Mouse (Mus musculus): ENCODE data around the gene Gpatch1. TPM values are rescaled to one million over a fixed set of nuclear protein-coding genes. Genes with fewer than 3 reads are reported as not detected.

Gene Gpatch1
- polyA plus RNA-seq, 2 experiments = 3.7 to 5.4 TPM

DNA sequence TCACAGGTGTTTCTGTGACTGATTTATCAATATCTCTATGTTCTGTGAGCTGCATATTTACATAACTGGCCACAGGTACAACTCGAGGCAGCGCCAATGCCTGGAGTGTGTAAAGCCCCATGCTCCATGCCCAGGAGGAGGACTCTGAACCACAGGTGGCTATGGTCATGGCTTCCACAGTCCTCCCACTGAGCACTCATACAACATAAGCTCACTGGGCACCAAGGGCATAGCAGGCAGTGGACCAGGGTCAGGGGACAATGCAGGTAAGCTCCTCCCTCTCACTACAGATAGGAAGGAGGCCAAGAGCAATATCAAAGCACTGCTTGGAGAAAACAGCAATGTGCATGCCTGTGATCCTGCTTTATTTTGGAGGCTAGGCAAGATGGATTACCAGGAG, 22.6 kb downstream of the Gpatch1 start:
- Histone ChIP-seq H3K27ac (no peak overlapping the region), H3K4me1 (replicated peaks; ENCODE audit: control insufficient read depth in 2 of 2, insufficient read depth in 2 of 2, low read length in 1 of 2) (no peaks in the 10 kb centered on the region), H3K9ac (replicated peaks) (no peak overlapping the region), H3K4me2 (ENCODE audit: low read depth) (no peak overlapping the region), H3K27me3 (ENCODE audit: control insufficient read depth, insufficient read depth, low read length) (no peaks in the 10 kb centered on the region), H3K9me3 (ENCODE audit: control insufficient read depth, low read length) (no peaks in the 10 kb centered on the region), H3K4me3 (ENCODE audit: insufficient read depth in 1 of 2, low read depth in 2 of 2, low read length in 2 of 2) (no peak overlapping the region), H3K36me3 (replicated peaks; ENCODE audit: control insufficient read depth, insufficient read depth, low read depth) (peaks cover 5% of the 10 kb centered on the region)
- ATAC-seq (ENCODE audit: insufficient read depth) (no peak), DNase-seq (ENCODE audit: low read depth in 3 of 3, low spot score in 3 of 3) (no peak)
- TF ChIP-seq EP300 (IDR thresholded peaks at IDR 0.05; ENCODE audit: low read depth) (no peak), CTCF (IDR thresholded peaks at IDR 0.05; ENCODE audit: low read depth) (no peak)
- 82% methylated on average over 2 of the region's 2 CpGs for WGBS (ENCODE audit: insufficient replicate concordance)

DNA sequence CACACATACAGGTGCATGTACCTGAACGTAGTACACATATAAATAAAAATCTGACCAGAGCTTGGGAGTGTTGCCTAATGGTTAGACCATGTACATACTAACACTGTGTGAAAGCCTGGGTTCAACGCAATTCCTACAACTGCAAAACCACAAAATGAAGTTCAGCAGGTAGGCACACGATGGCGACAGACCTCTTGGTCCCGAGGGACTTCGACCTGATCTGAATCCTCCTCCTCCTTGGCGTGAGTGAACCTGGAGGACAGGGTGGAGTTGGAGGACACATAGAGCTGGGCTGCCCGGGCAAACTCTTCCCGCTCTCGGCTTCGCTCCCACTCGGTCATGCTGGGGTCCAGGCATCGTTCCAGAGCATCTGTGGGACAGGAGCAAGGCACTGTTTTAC, 24.8 kb downstream of the Gpatch1 start:
- Histone ChIP-seq H3K9ac (replicated peaks) (no peak overlapping the region), H3K4me2 (ENCODE audit: low read depth) (no peak overlapping the region), H3K27ac (no peak overlapping the region), H3K9me3 (ENCODE audit: control insufficient read depth, low read length) (no peaks in the 10 kb centered on the region), H3K27me3 (ENCODE audit: control insufficient read depth, insufficient read depth, low read length) (no peaks in the 10 kb centered on the region), H3K4me3 (ENCODE audit: insufficient read depth in 1 of 2, low read depth in 2 of 2, low read length in 2 of 2) (no peak overlapping the region), H3K36me3 (replicated peaks; ENCODE audit: control insufficient read depth, insufficient read depth, low read depth) (peaks cover 5% of the 10 kb centered on the region), H3K4me1 (replicated peaks; ENCODE audit: control insufficient read depth in 2 of 2, insufficient read depth in 2 of 2, low read length in 1 of 2) (no peaks in the 10 kb centered on the region)
- ATAC-seq (ENCODE audit: insufficient read depth) = no peak
- DNase-seq (ENCODE audit: low read depth in 3 of 3, low spot score in 3 of 3) = no peak
- WGBS (ENCODE audit: insufficient replicate concordance) = 81% methylated on average over 13 of the region's 13 CpGs
- TF ChIP-seq EP300 (IDR thresholded peaks at IDR 0.05; ENCODE audit: low read depth) (no peak), CTCF (IDR thresholded peaks at IDR 0.05; ENCODE audit: low read depth) (no peak)

DNA sequence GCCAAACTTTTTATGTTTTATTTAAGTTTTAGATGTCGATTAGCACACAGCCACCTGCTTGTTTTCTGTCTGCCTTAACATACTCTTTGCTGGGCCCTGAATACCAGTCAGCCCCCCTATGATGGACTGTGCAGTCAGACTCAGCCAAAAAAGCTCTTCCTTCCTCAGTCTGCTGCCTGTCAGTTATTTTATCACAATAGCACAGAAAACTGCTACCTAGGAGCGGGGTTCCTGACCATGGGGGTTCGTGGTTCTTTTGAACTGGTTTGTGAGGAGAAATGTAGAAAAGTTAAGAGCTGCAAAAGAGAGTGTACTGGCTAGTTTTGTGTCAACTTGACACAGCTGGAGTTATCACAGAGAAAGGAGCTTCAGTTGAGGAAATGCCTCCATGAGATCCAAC, 39.3 kb downstream of the Gpatch1 start:
- DNase-seq (ENCODE audit: low read depth in 3 of 3, low spot score in 3 of 3) (no peak), ATAC-seq (ENCODE audit: insufficient read depth) (no peak)
- H3K9ac ChIP-seq (replicated peaks) = no peak overlapping the region
- no peaks in the 10 kb centered on the region for H3K4me1 ChIP-seq (replicated peaks; ENCODE audit: control insufficient read depth in 2 of 2, insufficient read depth in 2 of 2, low read length in 1 of 2)
- H3K9me3 ChIP-seq (ENCODE audit: control insufficient read depth, low read length) = peaks cover 5% of the 10 kb centered on the region
- 37% methylated on average over 3 of the region's 3 CpGs for WGBS (ENCODE audit: insufficient replicate concordance)
- no peaks in the 10 kb centered on the region for H3K27me3 ChIP-seq (ENCODE audit: control insufficient read depth, insufficient read depth, low read length)
- H3K4me3 ChIP-seq (ENCODE audit: insufficient read depth in 1 of 2, low read depth in 2 of 2, low read length in 2 of 2) = no peak overlapping the region
- H3K4me2 ChIP-seq (ENCODE audit: low read depth) = no peak overlapping the region
- H3K36me3 ChIP-seq (replicated peaks; ENCODE audit: control insufficient read depth, insufficient read depth, low read depth) = peaks cover 9% of the 10 kb centered on the region; the same call in 1 of the 2 replicates
- no peak for TF ChIP-seq EP300 (IDR thresholded peaks at IDR 0.05; ENCODE audit: low read depth)
- TF ChIP-seq CTCF (IDR thresholded peaks at IDR 0.05; ENCODE audit: low read depth) = no peak
- no peak overlapping the region for H3K27ac ChIP-seq

DNA sequence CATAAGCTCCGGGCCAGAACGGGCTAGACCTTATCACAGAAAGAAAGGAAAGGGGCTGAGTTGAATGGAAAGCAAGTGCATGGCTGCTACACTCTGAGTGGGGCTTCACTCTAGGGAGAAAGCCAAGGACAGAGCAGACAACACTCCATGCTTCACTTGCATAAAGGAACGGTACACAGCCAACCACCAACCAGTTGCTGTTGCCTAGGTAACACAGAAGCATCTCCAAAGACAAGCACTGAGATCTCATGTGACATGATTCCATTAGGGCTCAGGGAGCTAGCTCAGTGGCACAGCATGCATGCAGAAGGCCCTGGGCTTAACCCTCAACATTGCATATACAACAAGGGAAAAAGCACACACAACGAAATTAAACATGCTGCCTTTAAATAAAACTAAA, 40.8 kb downstream of the Gpatch1 start:
- TF ChIP-seq CTCF (IDR thresholded peaks at IDR 0.05; ENCODE audit: low read depth) (no peak), EP300 (IDR thresholded peaks at IDR 0.05; ENCODE audit: low read depth) (no peak)
- Histone ChIP-seq H3K36me3 (replicated peaks; ENCODE audit: control insufficient read depth, insufficient read depth, low read depth) (peaks cover 6% of the 10 kb centered on the region; the same call in 1 of the 2 replicates), H3K4me2 (ENCODE audit: low read depth) (no peak overlapping the region), H3K27ac (no peak overlapping the region), H3K4me3 (ENCODE audit: insufficient read depth in 1 of 2, low read depth in 2 of 2, low read length in 2 of 2) (no peak overlapping the region), H3K27me3 (ENCODE audit: control insufficient read depth, insufficient read depth, low read length) (no peaks in the 10 kb centered on the region), H3K4me1 (replicated peaks; ENCODE audit: control insufficient read depth in 2 of 2, insufficient read depth in 2 of 2, low read length in 1 of 2) (no peaks in the 10 kb centered on the region), H3K9ac (replicated peaks) (no peak overlapping the region), H3K9me3 (ENCODE audit: control insufficient read depth, low read length) (peaks cover 5% of the 10 kb centered on the region)
- no peak for DNase-seq (ENCODE audit: low read depth in 3 of 3, low spot score in 3 of 3)
- 73% methylated on average over 4 of the region's 4 CpGs for WGBS (ENCODE audit: insufficient replicate concordance)
- no peak for ATAC-seq (ENCODE audit: insufficient read depth)

DNA sequence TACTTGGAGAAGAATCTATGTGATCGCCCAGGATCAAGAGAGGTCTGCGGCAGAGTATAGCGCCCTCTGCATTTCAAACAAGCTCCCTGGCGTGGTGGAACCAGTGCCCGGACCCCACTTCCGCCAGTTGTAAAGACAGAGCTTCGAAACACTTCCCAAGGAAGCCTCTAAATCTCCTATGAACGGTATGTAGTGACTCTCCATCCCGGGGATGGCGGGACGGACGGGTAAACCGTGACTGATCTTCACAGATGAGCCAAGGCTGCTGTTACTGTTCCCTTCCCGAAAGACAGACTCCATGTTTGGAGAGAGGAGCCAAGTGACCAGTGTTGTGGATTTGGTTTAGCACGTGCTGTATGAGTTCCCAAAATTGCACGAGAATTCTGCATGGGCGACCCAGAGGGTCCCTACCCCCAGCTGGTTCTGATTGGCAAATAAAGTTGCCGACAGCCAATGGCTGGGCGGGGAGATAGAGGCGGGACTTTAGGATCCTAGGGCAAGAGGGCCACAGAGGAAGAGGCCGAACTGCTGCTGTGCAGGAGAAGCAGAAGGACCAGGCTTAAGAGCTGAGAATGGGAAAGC, 48.7 kb downstream of the Gpatch1 start:
- Histone ChIP-seq H3K9me3 (ENCODE audit: control insufficient read depth, low read length) (no peaks in the 10 kb centered on the region), H3K27ac (no peak overlapping the region), H3K4me3 (ENCODE audit: insufficient read depth in 1 of 2, low read depth in 2 of 2, low read length in 2 of 2) (peak overlapping the region; percentile 46 to 62), H3K4me1 (replicated peaks; ENCODE audit: control insufficient read depth in 2 of 2, insufficient read depth in 2 of 2, low read length in 1 of 2) (peaks cover 0 to 7% of the 10 kb centered on the region in 2 experiments; a peak in 2 of 4 replicates), H3K4me2 (ENCODE audit: low read depth) (peak overlapping the region; percentile 74), H3K9ac (replicated peaks) (peak overlapping the region; percentile 37), H3K27me3 (ENCODE audit: control insufficient read depth, insufficient read depth, low read length) (no peaks in the 10 kb centered on the region), H3K36me3 (replicated peaks; ENCODE audit: control insufficient read depth, insufficient read depth, low read depth) (no peaks in the 10 kb centered on the region)
- TF ChIP-seq CTCF (IDR thresholded peaks at IDR 0.05; ENCODE audit: low read depth) (peak; percentile 55), EP300 (IDR thresholded peaks at IDR 0.05; ENCODE audit: low read depth) (no peak)
- peak; percentile 71 for ATAC-seq (ENCODE audit: insufficient read depth)
- WGBS (ENCODE audit: insufficient replicate concordance) = 5% methylated on average over 21 of the region's 21 CpGs
- DNase-seq (ENCODE audit: low read depth in 3 of 3, low spot score in 3 of 3) = peak in 1 of 3 experiments; percentile 20

Measured in liver, embryonic 14.5 days (tissue).